Mouse (Mus musculus) mesoderm, embryonic 11.5 days (tissue): ENCODE data around the gene Ncoa4.
"Not testable (repeated sequence)": the region's sequence is repeated elsewhere in the genome, so short reads cannot be mapped to it uniquely, and the experiment has no call there.

Experiments used
- DNase-seq: peaks from one replicate; pipeline ENCODE4 v3.0.0-alpha.2; 2012; ENCODE audit warnings: low read depth, low spot score

The Ncoa4 gene

DNA sequence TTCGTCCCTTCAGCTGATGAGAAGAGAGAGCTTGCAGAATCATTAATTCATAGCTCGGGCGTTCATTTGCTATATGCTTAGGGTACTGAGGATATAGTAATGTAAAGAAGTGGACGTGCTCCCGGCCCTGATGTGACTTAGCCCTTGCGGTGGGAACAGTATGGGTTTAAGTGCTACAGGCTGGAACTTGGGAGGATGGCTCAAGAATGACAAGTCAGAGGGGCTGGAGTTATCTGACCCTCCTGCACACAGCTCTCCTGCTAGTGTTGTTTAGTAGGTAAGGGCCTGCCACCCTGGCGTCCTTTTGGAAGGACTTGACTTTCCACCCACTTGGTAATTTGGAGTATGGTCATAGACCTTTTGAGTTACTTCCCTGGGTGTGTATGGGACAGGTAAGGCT lies 898 bp downstream of the Ncoa4 start:
- DNase-seq: no peak

DNA sequence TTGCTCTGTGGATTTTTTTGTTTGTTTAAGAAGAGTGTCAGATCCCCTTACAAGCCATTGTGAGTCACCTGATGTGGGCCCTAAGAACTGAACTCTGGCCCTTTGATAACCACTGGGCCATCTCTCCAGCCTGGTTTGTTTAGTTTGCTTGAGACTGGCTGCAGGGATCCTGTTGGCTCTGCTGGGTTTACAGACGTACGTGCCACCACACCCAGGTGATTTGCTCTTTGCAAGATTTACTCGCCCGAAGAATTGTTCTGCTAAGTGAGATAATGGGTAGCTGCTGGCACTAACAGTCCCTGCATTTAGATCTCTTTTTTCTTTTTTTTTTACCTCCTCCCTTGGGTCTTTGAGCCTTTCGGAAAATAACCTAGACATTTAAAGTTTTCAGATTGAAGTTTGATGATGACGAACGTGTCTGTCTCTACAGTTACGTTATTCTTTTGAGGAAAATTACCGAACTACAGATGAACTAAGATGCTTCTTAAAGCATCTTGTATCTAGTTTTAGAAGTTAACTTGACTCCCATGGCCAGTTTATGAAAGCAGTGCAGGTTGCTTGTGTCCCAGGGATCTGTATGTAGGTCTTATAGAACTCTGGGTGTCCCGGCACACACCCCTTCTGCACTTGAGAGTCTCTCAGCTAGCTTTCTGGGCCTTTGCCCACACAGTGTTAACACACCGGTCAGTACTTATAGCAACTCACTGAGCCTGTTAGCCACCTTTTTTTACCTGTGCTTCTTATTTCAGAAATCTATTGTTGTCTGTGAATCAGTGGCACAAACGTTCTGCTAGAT lies 1.6 kb downstream of the Ncoa4 start:
- no peak for DNase-seq

DNA sequence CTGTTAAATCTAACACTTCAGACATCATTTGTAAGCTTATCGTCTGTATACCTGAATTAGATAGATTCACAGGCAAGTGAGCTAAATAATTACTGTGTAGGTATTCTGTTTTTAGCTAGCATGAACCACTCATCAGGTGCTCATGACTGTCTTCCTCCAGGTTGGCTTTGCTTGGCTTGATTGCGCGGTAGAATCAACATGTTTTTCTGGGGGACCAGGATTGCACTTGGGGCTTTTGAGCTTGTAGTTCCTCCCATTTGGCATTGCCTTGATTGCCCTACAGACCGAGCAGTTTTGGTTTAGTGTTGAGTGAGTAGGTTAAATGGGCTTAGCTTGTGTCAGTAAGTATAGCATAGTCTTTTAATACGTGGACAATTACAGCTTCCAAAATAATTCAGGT lies 2.6 kb downstream of the Ncoa4 start:
- DNase-seq: no peak

DNA sequence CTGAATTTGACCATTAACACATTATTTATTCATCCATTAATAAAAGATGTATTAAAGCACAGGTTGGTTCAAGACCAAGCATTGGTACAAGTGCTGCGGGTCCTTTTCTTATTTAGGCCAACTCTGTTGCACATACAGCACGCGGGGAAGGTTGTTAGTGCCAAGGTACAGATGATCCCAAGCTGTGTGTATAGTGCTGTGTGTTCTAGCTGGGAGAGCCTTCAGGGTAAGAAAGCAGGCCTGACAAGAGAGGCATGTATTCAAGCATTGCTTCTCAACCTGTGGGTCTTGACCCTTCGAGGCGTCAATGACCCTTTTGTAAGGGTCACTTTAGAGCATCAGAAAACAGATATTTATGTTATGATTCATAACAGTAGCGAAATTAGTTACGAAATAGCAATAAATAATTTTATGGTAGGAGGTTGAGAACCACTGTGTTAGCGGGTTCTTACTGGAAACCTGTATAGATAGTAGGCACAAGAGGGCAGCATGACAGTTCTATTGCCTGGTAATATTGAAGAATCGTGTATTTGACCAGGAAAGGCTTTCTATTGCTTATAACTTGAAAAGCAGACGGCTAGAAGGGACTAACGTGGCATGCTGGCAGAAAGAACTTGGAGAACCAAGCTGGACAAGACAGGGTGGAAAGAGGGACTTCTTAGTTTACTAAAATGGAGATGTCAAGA lies 3.7 kb downstream of the Ncoa4 start:
- DNase-seq: no peak

DNA sequence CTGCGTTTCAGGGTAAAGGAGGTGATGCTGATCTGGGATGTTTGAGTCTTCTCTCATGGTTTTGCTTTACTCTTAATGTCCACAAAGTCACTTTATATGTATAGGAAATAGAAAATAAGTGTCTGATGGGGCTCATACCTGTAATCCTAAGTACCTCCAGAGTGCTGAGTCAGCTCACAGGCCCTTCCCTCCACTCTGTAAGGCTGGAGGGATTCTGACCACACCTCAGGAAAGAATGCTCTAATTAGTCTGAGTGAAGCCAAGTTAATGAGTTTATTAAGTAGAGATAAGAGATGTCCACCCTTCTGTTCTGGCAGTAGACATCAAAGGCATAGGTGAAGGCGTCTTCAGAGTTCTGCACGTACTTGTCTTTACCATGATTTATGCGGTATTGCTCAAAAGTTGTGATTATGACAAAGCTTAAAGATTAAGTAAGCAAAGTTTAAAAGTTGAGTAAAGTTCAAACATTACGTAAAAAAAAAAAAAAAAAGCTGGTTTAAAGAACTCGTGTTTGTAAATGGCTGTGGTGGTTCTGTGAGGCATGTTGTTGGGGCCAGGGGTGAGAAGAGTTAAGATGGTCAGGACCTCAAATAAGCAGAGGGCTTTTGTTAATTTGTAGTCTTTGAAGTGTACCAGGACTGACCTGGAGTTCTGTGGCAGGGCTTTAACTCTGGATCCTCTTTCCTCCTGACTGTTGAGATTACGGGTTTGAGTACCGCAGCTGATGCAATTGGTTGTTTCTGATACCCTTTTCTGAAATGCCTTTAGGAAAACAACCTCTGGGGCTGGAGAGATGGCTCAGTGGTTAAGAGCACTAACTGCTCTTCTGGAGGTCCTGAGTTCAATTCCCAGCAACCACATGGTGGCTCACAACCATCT lies 4.7 kb downstream of the Ncoa4 start:
- no peak for DNase-seq

DNA sequence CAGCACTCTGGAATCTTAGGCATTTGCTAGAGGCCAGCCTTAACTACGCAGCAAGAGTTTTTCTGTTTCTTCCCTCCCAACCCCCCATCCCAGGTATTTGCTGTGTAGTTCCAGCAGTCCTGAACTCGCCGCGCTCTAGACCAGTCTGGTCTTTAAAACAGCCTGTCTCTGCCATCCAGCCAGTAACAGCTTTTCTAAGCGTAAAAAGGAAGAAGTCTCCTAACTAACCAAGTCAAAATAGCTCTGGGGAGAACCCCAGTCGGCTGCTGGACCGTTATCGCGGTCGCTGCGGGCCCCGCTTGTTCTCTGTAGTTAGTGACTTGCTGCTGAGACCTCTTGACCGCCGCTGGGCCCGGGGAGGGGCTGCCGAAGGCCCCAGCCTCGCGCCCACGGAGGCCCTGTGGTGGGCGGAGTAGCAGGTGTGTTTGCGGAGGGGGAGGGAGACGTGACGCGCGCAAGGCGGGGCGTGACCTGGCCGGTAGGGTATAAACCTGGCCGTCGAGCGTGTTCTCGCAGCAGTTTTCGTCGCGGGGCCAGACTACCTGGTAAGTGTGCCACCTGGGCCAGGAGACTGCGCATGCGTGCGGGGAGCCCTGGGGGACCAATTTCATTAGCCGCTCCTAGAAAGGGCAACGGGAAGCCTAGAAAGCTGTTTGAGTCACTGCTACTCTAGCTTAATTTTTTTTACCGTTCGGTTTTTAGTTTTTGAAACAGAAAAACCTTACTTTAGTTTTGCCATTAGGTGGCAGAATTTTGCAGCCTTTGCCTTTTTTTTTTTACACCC lies 5.8 kb downstream of the Ncoa4 start:
- DNase-seq: peak; percentile 76

DNA sequence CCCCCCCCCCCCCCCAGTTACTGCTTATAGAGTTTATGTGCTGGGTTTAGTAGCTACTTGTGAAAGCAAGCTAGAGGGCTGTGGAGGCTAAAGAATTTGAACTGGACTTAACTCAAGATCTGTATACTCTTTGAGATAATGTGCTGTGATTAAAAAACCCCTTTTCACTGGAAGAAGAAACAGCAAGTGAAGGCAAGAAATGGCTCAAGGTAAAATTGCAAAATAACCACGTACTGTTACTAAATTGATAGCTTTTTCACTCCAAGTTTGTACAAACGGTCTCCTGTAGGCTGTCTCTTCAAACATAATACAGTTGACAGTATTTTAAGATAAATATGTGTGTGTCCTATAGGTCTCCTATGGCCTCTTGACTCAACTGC lies 6.4 kb downstream of the Ncoa4 start:
- DNase-seq: no peak

DNA sequence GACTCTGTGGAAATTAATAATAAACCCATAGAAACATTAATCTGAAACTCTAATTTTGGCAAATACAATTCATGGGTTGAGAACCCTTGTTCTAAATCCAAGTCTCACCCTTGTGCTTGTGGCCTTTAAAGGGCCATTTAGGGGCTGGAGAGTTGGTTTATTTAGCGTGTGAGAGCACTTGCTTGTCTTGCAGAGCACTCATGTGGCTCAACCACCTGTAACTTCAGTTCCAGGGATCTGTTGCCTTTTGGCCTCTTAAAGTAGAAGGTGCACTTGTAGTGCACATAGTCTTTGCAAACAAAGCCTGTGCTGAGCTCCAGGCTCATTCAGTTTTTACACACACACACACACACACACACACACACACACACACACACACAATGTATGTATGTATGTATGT lies 7.2 kb downstream of the Ncoa4 start:
- no peak for DNase-seq

DNA sequence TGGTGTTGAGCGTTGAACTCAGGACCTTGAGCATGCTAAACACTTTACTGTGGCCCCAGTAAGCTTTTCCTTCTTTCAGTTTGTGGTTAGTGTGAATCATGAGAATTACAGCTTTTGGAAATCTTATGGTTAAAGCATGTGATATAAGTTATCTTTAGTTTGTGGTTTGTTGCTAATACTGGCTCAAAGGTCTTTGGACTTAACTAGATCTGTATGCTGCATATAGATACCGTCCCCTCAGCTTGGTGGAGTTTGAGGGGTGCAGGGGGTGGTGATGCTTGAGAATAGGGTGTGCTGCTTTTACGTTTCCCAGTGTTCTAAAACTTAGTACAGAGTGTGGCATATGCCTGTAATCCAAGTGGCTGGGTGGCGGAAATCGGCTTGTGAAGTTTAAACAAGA lies 7.7 kb downstream of the Ncoa4 start:
- DNase-seq: no peak

DNA sequence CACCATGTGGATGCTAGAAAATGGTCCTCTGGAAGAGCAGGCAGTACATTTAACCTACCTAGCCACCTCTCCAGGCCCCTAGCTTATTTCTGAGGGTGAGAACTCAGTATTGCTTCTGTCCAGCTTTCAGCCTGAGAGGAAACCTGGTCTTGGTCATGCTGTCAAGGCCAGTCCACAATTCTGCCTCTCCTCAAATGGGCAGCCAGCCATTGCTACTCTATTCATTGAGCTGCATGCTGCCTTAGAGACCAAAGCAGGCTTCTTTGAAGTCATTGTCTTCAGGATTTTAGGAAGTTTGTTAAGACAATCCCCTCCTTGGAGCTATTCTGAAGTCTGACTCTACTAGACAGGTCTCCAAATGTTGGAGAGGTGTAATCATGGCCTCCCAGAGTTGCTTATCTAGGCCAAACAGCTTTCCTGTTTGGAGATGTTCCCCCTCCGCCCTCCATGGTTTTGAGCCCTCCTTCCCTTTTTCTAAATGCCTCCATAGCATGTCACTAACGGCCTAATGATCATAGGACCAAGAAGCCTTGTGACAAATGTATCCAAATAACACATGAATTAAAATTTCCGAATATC lies 9.1 kb downstream of the Ncoa4 start:
- DNase-seq: no peak

DNA sequence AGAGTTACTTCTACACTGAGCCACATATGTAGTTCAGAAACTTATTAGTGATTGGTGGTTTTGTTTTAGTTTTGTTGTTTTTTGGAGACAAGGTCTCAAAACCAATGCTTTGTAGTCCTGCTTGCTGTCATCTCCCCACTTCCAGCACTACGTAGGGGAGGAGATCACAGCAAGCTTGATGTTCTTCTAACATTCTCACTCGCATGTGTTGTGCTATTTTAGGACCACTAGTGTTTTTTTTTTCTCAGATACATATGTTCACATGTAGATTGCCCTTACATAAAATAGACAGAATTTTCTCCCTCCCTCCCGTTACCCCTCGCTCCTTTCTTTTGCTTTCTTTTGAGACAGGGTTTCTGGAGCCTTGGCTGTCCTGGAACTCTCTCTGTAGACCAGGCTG lies 10.5 kb downstream of the Ncoa4 start:
- DNase-seq: no peak

DNA sequence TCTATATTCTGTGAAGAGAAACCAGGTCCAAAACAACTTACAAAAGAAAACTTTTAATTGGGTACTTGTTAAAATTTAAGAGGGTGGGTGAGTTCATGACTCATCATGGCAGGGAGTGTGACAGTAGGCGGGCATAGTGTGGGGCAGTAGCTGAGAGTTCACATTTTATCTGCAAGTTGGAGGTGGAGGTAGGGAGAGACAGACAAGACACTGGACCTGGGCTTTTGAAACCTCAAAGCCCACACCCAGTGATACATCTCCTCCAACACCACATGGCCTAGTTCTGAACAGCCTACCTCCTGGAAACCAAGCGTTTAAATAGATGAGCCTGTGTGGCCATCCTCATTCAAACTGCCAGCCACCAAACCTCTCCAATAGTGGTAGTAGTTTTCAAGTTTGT lies 15.6 kb downstream of the Ncoa4 start:
- DNase-seq: no peak

DNA sequence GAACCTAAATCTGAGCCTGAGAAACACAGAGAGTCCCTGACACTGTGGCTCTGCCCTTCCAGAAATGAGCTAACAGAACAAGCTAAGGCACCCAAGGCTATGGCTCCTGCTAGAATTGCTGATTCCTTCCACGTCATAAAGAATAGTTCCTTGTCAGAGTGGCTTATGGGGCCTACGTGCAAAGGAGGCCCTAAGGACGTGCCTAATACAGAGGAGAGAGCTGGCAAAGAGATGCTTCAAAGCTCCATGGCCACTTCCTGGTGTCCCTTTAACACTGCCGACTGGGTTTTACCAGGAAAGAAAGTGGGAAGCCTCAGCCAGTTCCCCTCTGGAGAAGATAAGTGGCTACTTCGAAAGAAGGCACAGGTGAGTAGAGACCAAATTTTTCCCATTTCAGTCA lies 16.9 kb downstream of the Ncoa4 start:
- not testable (repeated sequence) for DNase-seq

DNA sequence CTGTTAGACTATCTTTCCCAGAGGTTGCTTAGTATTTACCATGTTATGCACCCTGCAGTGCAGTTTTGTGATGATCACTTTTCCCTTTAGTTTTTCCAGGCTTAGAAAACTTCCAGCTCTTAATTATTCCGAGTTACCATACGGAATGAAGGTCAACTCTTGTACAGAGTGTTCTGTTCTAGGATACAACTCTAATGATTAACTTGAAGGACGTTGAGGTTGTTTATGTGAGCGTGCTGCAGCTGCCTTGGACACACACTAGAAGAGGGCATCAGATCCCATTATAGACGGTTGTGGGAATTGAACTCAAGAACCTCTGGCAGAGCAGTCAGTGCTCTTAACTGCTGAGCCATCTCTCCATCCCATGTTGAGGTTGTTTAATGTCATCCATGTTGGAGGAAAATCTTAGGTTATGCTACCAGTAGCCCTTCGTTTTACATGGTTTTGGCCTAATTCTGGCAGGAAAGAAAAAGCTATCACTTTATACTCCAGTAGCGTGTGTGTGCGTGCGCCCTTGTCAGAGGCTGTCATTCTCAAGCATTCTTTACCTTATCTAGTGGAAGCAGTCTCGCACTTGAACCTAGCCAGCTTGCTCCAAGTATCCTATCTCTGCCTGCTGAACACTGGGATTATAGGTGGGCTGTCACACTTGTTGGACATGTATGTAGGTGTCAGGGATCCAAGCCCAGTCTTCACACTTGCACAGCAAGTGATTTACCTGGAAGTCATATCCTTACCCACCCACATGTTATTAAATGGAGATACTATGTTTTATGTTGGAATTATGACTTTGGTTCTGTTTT lies 19.9 kb downstream of the Ncoa4 start:
- DNase-seq: no peak

DNA sequence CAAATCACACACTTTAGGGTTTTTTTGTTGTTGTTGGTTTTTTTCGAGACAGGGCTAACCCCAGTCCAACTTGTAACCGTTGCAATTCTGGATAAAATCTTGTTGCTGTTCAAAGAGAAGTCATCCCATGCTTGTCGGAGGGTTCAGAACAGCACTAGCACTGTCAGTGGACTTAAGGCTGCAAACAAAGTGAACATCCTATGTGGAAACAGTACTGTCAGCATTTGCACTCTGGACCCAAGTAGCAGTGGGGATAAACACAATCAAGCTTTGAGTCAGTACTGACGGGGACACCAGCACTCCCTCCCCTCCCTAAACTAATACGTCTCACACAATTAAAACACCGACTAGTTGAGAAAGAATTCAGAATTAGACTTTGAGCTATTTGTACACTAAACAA lies 21.2 kb downstream of the Ncoa4 start:
- DNase-seq: no peak

DNA sequence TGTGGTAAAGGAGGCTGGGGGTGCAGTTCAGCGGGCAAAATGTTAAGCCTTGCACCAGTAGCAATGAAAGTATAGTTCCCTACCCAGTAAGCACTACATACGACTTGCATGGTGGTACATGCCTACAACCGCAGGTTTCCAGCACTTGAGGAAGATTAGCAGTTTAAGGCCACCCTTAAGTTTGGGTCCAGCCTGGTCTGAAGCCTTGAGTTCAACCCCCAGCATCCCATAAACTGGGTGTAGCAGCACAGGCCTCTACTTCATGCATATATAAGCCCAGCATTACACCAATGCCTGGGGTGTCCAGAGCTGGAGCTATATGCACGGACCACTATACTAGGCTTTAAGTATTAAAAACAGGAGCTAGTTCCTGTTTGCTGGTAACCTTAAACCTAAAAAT lies 24.2 kb downstream of the Ncoa4 start:
- no peak for DNase-seq

DNA sequence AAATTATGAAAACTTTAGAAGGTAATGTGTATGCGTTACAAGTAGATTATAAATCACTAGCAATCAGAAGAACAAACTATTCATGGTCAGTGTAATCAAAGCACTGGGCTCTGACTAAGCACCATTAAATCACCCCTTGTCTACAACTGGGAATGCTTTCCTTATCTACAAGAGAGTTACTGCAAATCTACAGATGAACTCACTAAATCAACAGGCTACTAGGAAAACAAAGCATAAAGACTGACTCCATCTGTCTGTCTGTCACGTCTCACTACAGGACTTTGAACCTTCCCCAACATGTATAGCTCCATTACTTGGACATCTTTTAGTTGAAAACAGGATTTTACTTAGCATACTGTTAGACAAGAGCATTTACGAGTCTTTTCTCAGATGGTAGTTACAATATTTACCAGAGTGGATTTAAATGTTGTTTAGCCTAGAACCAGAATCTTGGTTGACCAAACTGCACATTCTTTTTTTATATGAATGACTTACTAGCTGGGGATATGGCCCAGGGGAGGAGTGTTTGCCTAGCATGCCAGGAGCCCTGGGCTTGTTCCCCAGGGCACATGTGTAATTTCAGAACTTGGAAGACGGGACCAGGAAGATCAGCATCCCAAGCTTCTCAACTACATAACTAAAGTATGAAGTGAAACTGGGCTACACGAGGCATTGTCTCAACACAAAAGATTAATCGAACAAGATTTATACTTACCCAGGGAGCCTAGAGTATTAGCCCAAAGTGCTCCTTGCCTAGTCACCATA lies 31.1 kb downstream of the Ncoa4 start:
- DNase-seq: no peak

DNA sequence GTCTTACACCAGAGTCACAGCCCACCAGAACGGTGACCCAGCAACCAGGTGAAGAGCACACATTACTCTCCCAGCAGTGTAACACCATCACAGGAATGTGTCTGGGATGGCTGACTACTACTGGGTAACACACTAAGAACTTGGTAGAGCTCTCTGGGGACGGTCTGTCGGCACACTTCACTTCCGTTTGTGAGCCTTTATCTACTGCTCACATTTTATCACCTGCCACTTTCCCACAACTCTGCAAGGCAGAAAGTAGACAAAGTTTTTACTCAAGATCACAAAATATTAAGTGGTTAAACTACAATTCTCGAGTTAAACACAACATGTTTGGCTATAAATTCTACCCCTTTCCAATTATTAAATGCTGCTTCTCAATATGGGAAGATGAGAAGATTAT lies 32.3 kb downstream of the Ncoa4 start:
- DNase-seq: no peak

DNA sequence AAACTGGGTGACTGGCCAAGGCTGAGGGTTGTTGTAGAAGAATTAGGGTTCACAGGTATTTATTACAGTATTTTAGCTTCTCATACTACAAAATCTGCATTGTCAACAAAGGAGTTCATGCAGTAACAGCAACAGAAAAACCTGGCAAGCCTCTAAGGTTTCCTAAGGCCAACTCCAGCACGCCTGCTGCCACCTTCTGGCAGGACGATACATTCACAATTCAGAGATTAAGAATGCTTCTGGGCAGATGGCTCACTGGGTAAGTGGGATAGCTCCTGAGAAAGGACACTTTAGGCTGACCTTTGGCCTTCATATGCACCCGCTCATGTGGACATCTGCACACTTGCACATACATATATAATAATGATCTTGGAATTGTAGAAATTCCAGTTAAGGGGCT lies 32.8 kb downstream of the Ncoa4 start:
- DNase-seq: peak; percentile 53

DNA sequence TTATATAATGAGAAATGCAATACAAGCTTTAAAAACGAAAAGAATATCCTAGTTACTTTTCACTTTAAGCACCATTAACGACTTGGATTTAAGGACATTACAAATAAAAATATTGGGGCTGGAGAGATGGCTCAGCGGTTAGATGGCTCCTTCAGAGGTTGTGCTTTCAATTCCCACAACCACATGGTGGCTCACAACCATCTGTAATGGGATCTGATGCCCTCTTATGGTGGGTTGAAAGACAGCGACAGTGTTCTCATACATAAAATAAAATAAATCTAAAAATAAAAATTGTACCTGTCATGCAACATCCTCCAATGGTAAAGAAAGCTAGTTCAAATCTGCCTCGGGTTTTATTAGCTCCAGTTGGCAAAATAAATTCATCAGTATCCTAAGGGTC lies 33.9 kb downstream of the Ncoa4 start:
- DNase-seq: not testable (repeated sequence)
